Mouse (Mus musculus): Measurements from ENCODE around the gene Tmem87b. TPM values are rescaled to one million over a fixed set of nuclear protein-coding genes. Genes with fewer than 3 reads are reported as not detected.

Tmem87b gene
- total and polyA plus RNA-seq, 2 experiments from 2014 or later, result 26.3 to 35.2 TPM

GRCm38 (mm10) chr2:128783660-128784345 is 34.1 kb upstream of the Tmem87b start:
- H3K9me3 ChIP-seq (ENCODE audit: low read length), result no peaks in the 10 kb centered on the region
- H3K4me2 ChIP-seq (ENCODE audit: low read depth, low read length), result no peak overlapping the region
- no peak overlapping the region for H3K27ac ChIP-seq
- H3K4me3 ChIP-seq (ENCODE audit: low read length), result no peak overlapping the region
- no peak for DNase-seq (ENCODE audit: low spot score)
- H3K4me1 ChIP-seq (ENCODE audit: insufficient read depth, low read length), result no peaks in the 10 kb centered on the region
- no peak for TF ChIP-seq CTCF (IDR thresholded peaks at IDR 0.05; ENCODE audit: low read depth)
- no peaks in the 10 kb centered on the region for H3K36me3 ChIP-seq (ENCODE audit: insufficient read depth, low read length)
- WGBS, result 79% methylated on average over 10 of the region's 10 CpGs
- no peak overlapping the region for H3K9ac ChIP-seq (replicated peaks; ENCODE audit: low read length)
- H3K27me3 ChIP-seq (ENCODE audit: insufficient read depth, low read length), result no peaks in the 10 kb centered on the region
- ATAC-seq, result no peak

- Histone ChIP-seq H3K27me3 (ENCODE audit: insufficient read depth, low read length) (no peaks in the 10 kb centered on the region), H3K9ac (replicated peaks; ENCODE audit: low read length) (no peak overlapping the region), H3K27ac (no peak overlapping the region), H3K4me2 (ENCODE audit: low read depth, low read length) (no peak overlapping the region), H3K4me1 (ENCODE audit: insufficient read depth, low read length) (no peaks in the 10 kb centered on the region), H3K9me3 (ENCODE audit: low read length) (no peaks in the 10 kb centered on the region), H3K4me3 (ENCODE audit: low read length) (no peak overlapping the region), H3K36me3 (ENCODE audit: insufficient read depth, low read length) (no peaks in the 10 kb centered on the region)
- 95% methylated on average over 7 of the region's 7 CpGs for WGBS
- no peak for DNase-seq (ENCODE audit: low spot score)
- no peak for TF ChIP-seq CTCF (IDR thresholded peaks at IDR 0.05; ENCODE audit: low read depth)
- no peak for ATAC-seq
Observed at GRCm38 (mm10) chr2:128784814-128785213, 33.1 kb upstream of the Tmem87b start.

GRCm38 (mm10) chr2:128786341-128786740 is 31.6 kb upstream of the Tmem87b start:
- Histone ChIP-seq H3K4me1 (ENCODE audit: insufficient read depth, low read length) (no peaks in the 10 kb centered on the region), H3K27ac (peak overlapping the region; percentile 29; the same call in 1 of the 2 replicates), H3K9ac (replicated peaks; ENCODE audit: low read length) (no peak overlapping the region), H3K4me2 (ENCODE audit: low read depth, low read length) (no peak overlapping the region), H3K27me3 (ENCODE audit: insufficient read depth, low read length) (no peaks in the 10 kb centered on the region), H3K9me3 (ENCODE audit: low read length) (no peaks in the 10 kb centered on the region), H3K4me3 (ENCODE audit: low read length) (no peak overlapping the region), H3K36me3 (ENCODE audit: insufficient read depth, low read length) (no peaks in the 10 kb centered on the region)
- WGBS, result 34% methylated on average over 5 of the region's 5 CpGs
- TF ChIP-seq CTCF (IDR thresholded peaks at IDR 0.05; ENCODE audit: low read depth), result no peak
- ATAC-seq, result peak; percentile 24; the same call in 1 of the 2 replicates
- DNase-seq (ENCODE audit: low spot score), result peak; percentile 6

GRCm38 (mm10) chr2:128786795-128787194 is 31.1 kb upstream of the Tmem87b start:
- no peak overlapping the region for H3K4me3 ChIP-seq (ENCODE audit: low read length)
- no peak overlapping the region for H3K9ac ChIP-seq (replicated peaks; ENCODE audit: low read length)
- no peak for DNase-seq (ENCODE audit: low spot score)
- no peak for TF ChIP-seq CTCF (IDR thresholded peaks at IDR 0.05; ENCODE audit: low read depth)
- 65% methylated on average over 1 of the region's 1 CpGs for WGBS
- H3K27me3 ChIP-seq (ENCODE audit: insufficient read depth, low read length), result no peaks in the 10 kb centered on the region
- no peaks in the 10 kb centered on the region for H3K36me3 ChIP-seq (ENCODE audit: insufficient read depth, low read length)
- H3K4me1 ChIP-seq (ENCODE audit: insufficient read depth, low read length), result no peaks in the 10 kb centered on the region
- ATAC-seq, result 0 out of 2 replicates have a peak, but pooled peaks have one; percentile 24
- H3K4me2 ChIP-seq (ENCODE audit: low read depth, low read length), result no peak overlapping the region
- H3K27ac ChIP-seq, result peak overlapping the region; percentile 29; the same call in 1 of the 2 replicates
- no peaks in the 10 kb centered on the region for H3K9me3 ChIP-seq (ENCODE audit: low read length)

GRCm38 (mm10) chr2:128787805-128788204 is 30.1 kb upstream of the Tmem87b start:
- H3K9ac ChIP-seq (replicated peaks; ENCODE audit: low read length), result no peak overlapping the region
- H3K9me3 ChIP-seq (ENCODE audit: low read length), result no peaks in the 10 kb centered on the region
- H3K27ac ChIP-seq, result no peak overlapping the region
- no peaks in the 10 kb centered on the region for H3K36me3 ChIP-seq (ENCODE audit: insufficient read depth, low read length)
- ATAC-seq (no peak), DNase-seq (ENCODE audit: low spot score) (no peak)
- TF ChIP-seq CTCF (IDR thresholded peaks at IDR 0.05; ENCODE audit: low read depth), result no peak
- no peaks in the 10 kb centered on the region for H3K4me1 ChIP-seq (ENCODE audit: insufficient read depth, low read length)
- H3K4me2 ChIP-seq (ENCODE audit: low read depth, low read length), result no peak overlapping the region
- H3K27me3 ChIP-seq (ENCODE audit: insufficient read depth, low read length), result no peaks in the 10 kb centered on the region
- WGBS, result 92% methylated on average over 3 of the region's 3 CpGs
- no peak overlapping the region for H3K4me3 ChIP-seq (ENCODE audit: low read length)

- no peaks in the 10 kb centered on the region for H3K27me3 ChIP-seq (ENCODE audit: insufficient read depth, low read length)
- H3K9ac ChIP-seq (replicated peaks; ENCODE audit: low read length), result no peak overlapping the region
- TF ChIP-seq CTCF (IDR thresholded peaks at IDR 0.05; ENCODE audit: low read depth), result no peak
- WGBS, result 91% methylated on average over 11 of the region's 11 CpGs
- no peak overlapping the region for H3K4me3 ChIP-seq (ENCODE audit: low read length)
- H3K27ac ChIP-seq, result no peak overlapping the region
- no peak for DNase-seq (ENCODE audit: low spot score)
- no peaks in the 10 kb centered on the region for H3K36me3 ChIP-seq (ENCODE audit: insufficient read depth, low read length)
- H3K9me3 ChIP-seq (ENCODE audit: low read length), result no peaks in the 10 kb centered on the region
- no peak for ATAC-seq
- H3K4me1 ChIP-seq (ENCODE audit: insufficient read depth, low read length), result no peaks in the 10 kb centered on the region
- no peak overlapping the region for H3K4me2 ChIP-seq (ENCODE audit: low read depth, low read length)
Observed at GRCm38 (mm10) chr2:128790875-128791614, 26.9 kb upstream of the Tmem87b start.

GRCm38 (mm10) chr2:128793958-128794357 is 24.0 kb upstream of the Tmem87b start:
- ATAC-seq (no peak), DNase-seq (ENCODE audit: low spot score) (no peak)
- H3K4me2 ChIP-seq (ENCODE audit: low read depth, low read length), result no peak overlapping the region
- no peaks in the 10 kb centered on the region for H3K4me1 ChIP-seq (ENCODE audit: insufficient read depth, low read length)
- 64% methylated on average over 6 of the region's 6 CpGs for WGBS
- no peaks in the 10 kb centered on the region for H3K9me3 ChIP-seq (ENCODE audit: low read length)
- H3K9ac ChIP-seq (replicated peaks; ENCODE audit: low read length), result no peak overlapping the region
- no peak overlapping the region for H3K4me3 ChIP-seq (ENCODE audit: low read length)
- no peaks in the 10 kb centered on the region for H3K27me3 ChIP-seq (ENCODE audit: insufficient read depth, low read length)
- no peak for TF ChIP-seq CTCF (IDR thresholded peaks at IDR 0.05; ENCODE audit: low read depth)
- no peak overlapping the region for H3K27ac ChIP-seq
- no peaks in the 10 kb centered on the region for H3K36me3 ChIP-seq (ENCODE audit: insufficient read depth, low read length)

All from hindbrain, postnatal 0 days (tissue).